Mouse (Mus musculus) CH12.LX (cell line): ENCODE data around the gene Dnaaf1. TPM values are rescaled to one million over a fixed set of nuclear protein-coding genes. Genes with fewer than 3 reads are reported as not detected.

Experiments used
- DNase-seq: peaks from one replicate; pipeline ENCODE4 v3.0.0-alpha.2; 2013; ENCODE audit errors: extremely low read depth
- H3K27ac ChIP-seq: 2 replicates; pipeline ENCODE4 v1.5.1; 2012; ENCODE audit warnings: low read depth, mild to moderate bottlenecking, control low read depth, moderate library complexity; ENCODE audit not compliant: insufficient read depth
- H3K27me3 ChIP-seq: replicated peaks from 2 replicates; pipeline ENCODE3; 2012; ENCODE audit warnings: inconsistent platforms
- H3K36me3 ChIP-seq, 2 experiments: replicated peaks in 1 of 2; 2 replicates each; pipeline versions ENCODE3 to v1.6.1; 2012; ENCODE audit warnings: inconsistent platforms in 1 of 2, low read length in 1 of 2, mild to moderate bottlenecking in 1 of 2, mixed read lengths in 1 of 2, moderate library complexity in 1 of 2; ENCODE audit not compliant: control insufficient read depth in 1 of 2, insufficient read depth in 1 of 2
- H3K4me1 ChIP-seq, 2 experiments: 2 replicates each; pipeline ENCODE4 v1.6.1; 2012; ENCODE audit warnings: inconsistent platforms in 1 of 2, moderate library complexity in 1 of 2; ENCODE audit not compliant: insufficient read depth in 2 of 2, control insufficient read depth in 1 of 2
- H3K4me2 ChIP-seq: 2 replicates; pipeline ENCODE4 v1.6.1; 2012; ENCODE audit warnings: low read depth, mild to moderate bottlenecking, control low read depth; ENCODE audit not compliant: poor library complexity, insufficient read depth, severe bottlenecking
- H3K4me3 ChIP-seq, 3 experiments: fragments of 150-350 bp in 1 of 3; sonication (generic) in 1 of 3; replicated peaks in 1 of 3; 2 replicates each; pipeline versions ENCODE3 to v1.5.1; 2011 to 2012; ENCODE audit warnings: low read depth in 2 of 3, low read length in 2 of 3, mild to moderate bottlenecking in 2 of 3, moderate library complexity in 2 of 3, control low read depth in 1 of 3, improper control_type of control experiment in 1 of 3, inconsistent platforms in 1 of 3, mixed read lengths in 1 of 3; ENCODE audit not compliant: poor library complexity in 1 of 3
- H3K79me2 ChIP-seq: replicated peaks from 2 replicates; pipeline ENCODE4 v1.6.1; 2012; ENCODE audit warnings: mild to moderate bottlenecking, moderate library complexity; ENCODE audit not compliant: control insufficient read depth, poor library complexity, insufficient read depth, severe bottlenecking; ENCODE audit errors: extremely low read depth
- H3K9ac ChIP-seq: 2 replicates; pipeline ENCODE4 v1.6.1; 2012; ENCODE audit warnings: low read depth, mild to moderate bottlenecking, control low read depth, moderate library complexity; ENCODE audit not compliant: insufficient read depth
- H3K9me3 ChIP-seq: replicated peaks from 2 replicates; pipeline ENCODE3; 2012; ENCODE audit warnings: low read length, inconsistent platforms, mixed read lengths
- BHLHE40 ChIP-seq: IDR thresholded peaks from 2 replicates; pipeline ENCODE4 v1.6.1; 2011; ENCODE audit warnings: mild to moderate bottlenecking, low read depth, low read length, improper control_type of control experiment
- CHD1 ChIP-seq: IDR thresholded peaks from 2 replicates; pipeline ENCODE4 v1.6.1; 2012; ENCODE audit warnings: low read depth, low read length, improper control_type of control experiment, inconsistent platforms
- CHD2 ChIP-seq: IDR thresholded peaks from 2 replicates; pipeline ENCODE4 v1.6.1; 2011; ENCODE audit warnings: low read length, improper control_type of control experiment
- E2F4 ChIP-seq: IDR thresholded peaks from 2 replicates; pipeline ENCODE4 v1.6.1; 2011; ENCODE audit warnings: low read depth, low read length, improper control_type of control experiment; ENCODE audit not compliant: insufficient replicate concordance
- ETS1 ChIP-seq: conservative IDR thresholded peaks from 2 replicates; pipeline ENCODE4 v1.6.1; 2012; ENCODE audit warnings: low read depth, mild to moderate bottlenecking, inconsistent platforms, low read length, improper control_type of control experiment, moderate library complexity
- GABPA ChIP-seq: IDR thresholded peaks from 2 replicates; pipeline ENCODE4 v1.6.1; 2012; ENCODE audit warnings: low read depth, low read length, improper control_type of control experiment, inconsistent platforms; ENCODE audit not compliant: insufficient replicate concordance
- HCFC1 ChIP-seq: IDR thresholded peaks from 2 replicates; pipeline ENCODE4 v1.6.1; 2012; ENCODE audit warnings: low read depth, mild to moderate bottlenecking, inconsistent platforms, low read length, improper control_type of control experiment
- IRF4 ChIP-seq: IDR thresholded peaks from 2 replicates; pipeline ENCODE4 v1.6.1; 2014; ENCODE audit warnings: low read depth, mild to moderate bottlenecking, inconsistent platforms, low read length, improper control_type of control experiment
- JUN ChIP-seq: IDR thresholded peaks from 2 replicates; pipeline ENCODE4 v1.6.1; 2011; ENCODE audit warnings: low read depth, mild to moderate bottlenecking, low read length, improper control_type of control experiment, moderate library complexity; ENCODE audit not compliant: insufficient read depth
- MAFK ChIP-seq: IDR thresholded peaks from 2 replicates; pipeline ENCODE4 v1.6.1; 2011; ENCODE audit warnings: low read length, improper control_type of control experiment; ENCODE audit not compliant: insufficient replicate concordance
- MAX ChIP-seq: IDR thresholded peaks from 2 replicates; pipeline ENCODE4 v1.6.1; 2011; ENCODE audit warnings: low read length, improper control_type of control experiment
- MEF2A ChIP-seq: IDR thresholded peaks from 2 replicates; pipeline ENCODE4 v1.6.1; 2014; ENCODE audit warnings: low read depth, mild to moderate bottlenecking, inconsistent platforms, low read length, improper control_type of control experiment, borderline replicate concordance
- MYC ChIP-seq: IDR thresholded peaks from 2 replicates; pipeline ENCODE4 v1.6.1; 2011; ENCODE audit warnings: low read depth, mild to moderate bottlenecking, improper control_type of control experiment, low read length
- NELFE ChIP-seq: IDR thresholded peaks from 2 replicates; pipeline ENCODE4 v1.6.1; 2011; ENCODE audit warnings: low read depth, low read length, improper control_type of control experiment
- NRF1 ChIP-seq: IDR thresholded peaks from 2 replicates; pipeline ENCODE4 v1.6.1; 2014; ENCODE audit warnings: low read depth, mild to moderate bottlenecking, inconsistent platforms, low read length, improper control_type of control experiment, moderate library complexity
- PAX5 ChIP-seq: IDR thresholded peaks from 2 replicates; pipeline ENCODE4 v1.6.1; 2012; ENCODE audit warnings: low read length, inconsistent platforms, mixed read lengths
- POLR2A ChIP-seq: IDR thresholded peaks from 2 replicates; pipeline ENCODE4 v1.6.1; 2011; ENCODE audit warnings: low read depth, mild to moderate bottlenecking, improper control_type of control experiment, low read length
- POLR2AphosphoS2 ChIP-seq: IDR thresholded peaks from 2 replicates; pipeline ENCODE4 v1.6.1; 2011; ENCODE audit warnings: low read depth, low read length, improper control_type of control experiment
- RCOR1 ChIP-seq: conservative IDR thresholded peaks from 2 replicates; pipeline ENCODE4 v1.6.1; 2012; ENCODE audit warnings: low read depth, mild to moderate bottlenecking, inconsistent platforms, low read length, improper control_type of control experiment
- SIN3A ChIP-seq: IDR thresholded peaks from 2 replicates; pipeline ENCODE4 v1.6.1; 2012; ENCODE audit warnings: low read length, improper control_type of control experiment, inconsistent platforms
- SMC3 ChIP-seq: IDR thresholded peaks from 2 replicates; pipeline ENCODE4 v1.6.1; 2011; ENCODE audit warnings: low read depth, low read length, improper control_type of control experiment
- TBP ChIP-seq: conservative IDR thresholded peaks from 2 replicates; pipeline ENCODE4 v1.6.1; 2011; ENCODE audit warnings: low read depth, low read length, improper control_type of control experiment
- TCF12 ChIP-seq: IDR thresholded peaks from 2 replicates; pipeline ENCODE4 v1.6.1; 2014; ENCODE audit warnings: low read depth, mild to moderate bottlenecking, inconsistent platforms, low read length, improper control_type of control experiment
- USF1 ChIP-seq: IDR thresholded peaks from 2 replicates; pipeline ENCODE4 v1.6.1; 2014; ENCODE audit warnings: low read depth, mild to moderate bottlenecking, inconsistent platforms, low read length, improper control_type of control experiment
- ZC3H11A ChIP-seq: IDR thresholded peaks from 2 replicates; pipeline ENCODE4 v1.6.1; 2012; ENCODE audit warnings: low read depth, mild to moderate bottlenecking, inconsistent platforms, low read length, improper control_type of control experiment
- ZKSCAN1 ChIP-seq: IDR thresholded peaks from 2 replicates; pipeline ENCODE4 v1.6.1; 2012; ENCODE audit warnings: low read depth, inconsistent platforms, low read length, improper control_type of control experiment, borderline replicate concordance
- ZMIZ1 ChIP-seq: IDR thresholded peaks from 2 replicates; pipeline ENCODE4 v1.6.1; 2012; ENCODE audit warnings: low read depth, mild to moderate bottlenecking, inconsistent platforms, low read length, improper control_type of control experiment
- ZNF384 ChIP-seq: IDR thresholded peaks from 2 replicates; pipeline ENCODE4 v1.6.1; 2012; ENCODE audit warnings: low read depth, low read length, improper control_type of control experiment, inconsistent platforms
- dilution Hi-C: fragments of 300-500 bp; cut with MboI; formaldehyde crosslinking; loops from 2 replicates; pipeline ENCODE4 v1.14.3; 2020; ENCODE audit warnings: low sequenced_read_pairs; ENCODE audit not compliant: extremely low pct_unique_long_range_greater_than_20kb, extremely low pct_ligation_motif_present
- in situ Hi-C: fragments of 300-500 bp; cut with MboI; formaldehyde crosslinking; loops from 3 replicates; pipeline ENCODE4 v1.14.3; 2019; ENCODE audit warnings: low sequenced_read_pairs, low pct_ligation_motif_present, low pct_unique_long_range_greater_than_20kb, mixed read lengths
- polyA plus RNA-seq: library from polyadenylated mRNA; unstranded; fragments of >175 nt; gene quantifications from 2 replicates; pipeline ENCODE4 v1.2.1, GENCODE M21; 2012; ENCODE audit warnings: low read depth; ENCODE audit not compliant: insufficient read length
- total RNA-seq, 2 experiments: library from RNA; depleted of rRNA; stranded (reverse); fragments of 300-350 nt in 1 of 2; fragments of >200 nt in 1 of 2; gene quantifications; 2 replicates each; pipeline ENCODE4 v1.2.3; 2012 to 2014

Dnaaf1 gene
- total and polyA plus RNA-seq, 3 experiments, result 0.25 TPM; not detected in 2

GRCm38 (mm10) chr8:119623061-119623460, 48.0 kb downstream of the Dnaaf1 start:
- dilution Hi-C loops, result no loop called here
- DNase-seq, result no peak
- no peaks in the 10 kb centered on the region for H3K36me3 ChIP-seq
- peaks cover 2 to 9% of the 10 kb centered on the region in 2 experiments; a peak in 3 of 4 replicates for H3K4me1 ChIP-seq
- H3K27ac ChIP-seq, result no peak overlapping the region
- peaks cover 78% of the 10 kb centered on the region for H3K27me3 ChIP-seq
- H3K9ac ChIP-seq, result no peak overlapping the region
- no peak overlapping the region for H3K4me3 ChIP-seq
- TF ChIP-seq GABPA (no peak), POLR2A (no peak), JUN (no peak), RCOR1 (no peak), MEF2A (no peak), ZMIZ1 (no peak), PAX5 (no peak), CHD1 (no peak), ETS1 (no peak), TCF12 (no peak), BHLHE40 (no peak), CHD2 (no peak), MYC (no peak), TBP (no peak), ZNF384 (no peak), ZKSCAN1 (no peak), SIN3A (no peak), MAX (no peak), E2F4 (no peak)
- no peak overlapping the region for H3K4me2 ChIP-seq
- H3K9me3 ChIP-seq, result no peaks in the 10 kb centered on the region
- in situ Hi-C loops, result no loop called here
- no peaks in the 10 kb centered on the region for H3K79me2 ChIP-seq

DNA sequence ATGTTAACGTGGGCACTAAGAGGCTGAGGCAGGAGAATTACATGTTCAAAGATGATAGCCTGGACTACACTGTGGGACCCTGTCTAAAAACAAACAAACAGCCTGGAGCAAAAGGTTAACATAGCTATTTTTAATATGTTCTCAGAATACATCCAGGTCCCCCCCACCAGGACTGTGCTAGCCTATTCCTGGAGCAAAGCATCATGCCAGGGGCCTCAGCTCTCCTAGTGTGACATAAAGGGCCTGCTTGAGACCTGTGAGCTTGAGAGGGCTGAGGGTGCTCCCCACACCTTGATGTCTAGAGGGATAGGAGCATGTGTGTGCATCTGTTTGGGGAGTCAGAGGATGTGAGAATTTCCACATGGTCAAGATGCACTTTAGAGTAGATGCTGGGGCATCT, 48.7 kb downstream of the Dnaaf1 start:
- dilution Hi-C loops, result no loop called here
- TF ChIP-seq PAX5, result no peak
- TF ChIP-seq USF1, result no peak
- TF ChIP-seq MAFK, result no peak
- no peak for TF ChIP-seq MEF2A
- no peak for TF ChIP-seq POLR2AphosphoS2
- no peak for TF ChIP-seq ETS1
- no peak for TF ChIP-seq JUN
- TF ChIP-seq TBP, result no peak
- TF ChIP-seq NELFE, result no peak
- no peak for TF ChIP-seq SMC3
- TF ChIP-seq HCFC1, result no peak
- TF ChIP-seq ZMIZ1, result no peak
- TF ChIP-seq NRF1, result no peak
- TF ChIP-seq E2F4, result no peak
- no peak for TF ChIP-seq IRF4
- no peak for TF ChIP-seq POLR2A
- no peak for TF ChIP-seq ZC3H11A
- no peak for TF ChIP-seq MAX
- no peak for TF ChIP-seq ZKSCAN1
- no peak for TF ChIP-seq CHD2
- Histone ChIP-seq H3K79me2 (no peaks in the 10 kb centered on the region), H3K4me3 (no peak overlapping the region), H3K4me1 (peaks cover 2 to 5% of the 10 kb centered on the region in 2 experiments; a peak in 2 of 4 replicates), H3K9me3 (no peaks in the 10 kb centered on the region), H3K36me3 (no peaks in the 10 kb centered on the region), H3K9ac (no peak overlapping the region), H3K27ac (no peak overlapping the region), H3K4me2 (no peak overlapping the region), H3K27me3 (peaks cover 75% of the 10 kb centered on the region)
- DNase-seq, result no peak
- in situ Hi-C loops, result no loop called here
